Mouse (Mus musculus) cerebral cortex, adult 2 months (tissue): ENCODE measurements around the gene Tm9sf1.

Source experiments
- WGBS: fragments of 180-500 bp; shearing (Covaris S2); methylation state at CpG from one replicate; pipeline ENCODE4 v1.1.7; 2018; 5-methylcytosine and 5-hydroxymethylcytosine counted together

The Tm9sf1 gene

DNA sequence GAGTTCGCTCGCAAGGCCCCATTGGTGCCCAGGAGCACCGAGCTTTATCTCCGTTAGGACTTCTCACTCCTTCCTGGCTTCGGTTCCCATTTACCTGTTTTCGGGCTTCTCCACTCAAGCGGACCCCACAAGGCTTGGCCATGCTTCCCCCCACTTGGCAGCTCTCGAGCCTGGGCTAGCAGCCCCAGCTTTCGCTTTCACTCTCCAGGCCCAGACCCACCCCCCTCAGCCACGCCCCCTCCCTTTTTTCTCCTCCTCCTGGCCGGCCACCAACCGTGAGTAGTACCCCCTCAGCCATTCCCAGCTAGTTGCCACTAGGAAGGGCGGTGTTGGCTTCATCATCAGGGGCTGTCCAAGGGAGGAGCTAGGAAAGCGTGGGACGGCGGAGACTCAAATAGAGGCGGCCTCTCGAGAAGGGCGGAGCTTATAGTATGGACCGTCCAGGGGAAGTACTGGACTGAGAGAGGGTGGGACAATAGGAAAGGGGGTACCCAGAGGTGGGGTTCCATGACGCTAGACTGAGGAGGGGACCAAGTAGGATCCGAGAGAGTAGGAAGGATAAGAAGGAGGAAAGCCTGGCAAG lies 52.8 kb downstream of the Tm9sf1 start, which contains the start of gene Psme2:
TSS of gene Psme2 (minus strand) at position 366 of the 583 bp plus-strand sequence.
- under 1% methylated on average over 22 of the region's 22 CpGs for WGBS

DNA sequence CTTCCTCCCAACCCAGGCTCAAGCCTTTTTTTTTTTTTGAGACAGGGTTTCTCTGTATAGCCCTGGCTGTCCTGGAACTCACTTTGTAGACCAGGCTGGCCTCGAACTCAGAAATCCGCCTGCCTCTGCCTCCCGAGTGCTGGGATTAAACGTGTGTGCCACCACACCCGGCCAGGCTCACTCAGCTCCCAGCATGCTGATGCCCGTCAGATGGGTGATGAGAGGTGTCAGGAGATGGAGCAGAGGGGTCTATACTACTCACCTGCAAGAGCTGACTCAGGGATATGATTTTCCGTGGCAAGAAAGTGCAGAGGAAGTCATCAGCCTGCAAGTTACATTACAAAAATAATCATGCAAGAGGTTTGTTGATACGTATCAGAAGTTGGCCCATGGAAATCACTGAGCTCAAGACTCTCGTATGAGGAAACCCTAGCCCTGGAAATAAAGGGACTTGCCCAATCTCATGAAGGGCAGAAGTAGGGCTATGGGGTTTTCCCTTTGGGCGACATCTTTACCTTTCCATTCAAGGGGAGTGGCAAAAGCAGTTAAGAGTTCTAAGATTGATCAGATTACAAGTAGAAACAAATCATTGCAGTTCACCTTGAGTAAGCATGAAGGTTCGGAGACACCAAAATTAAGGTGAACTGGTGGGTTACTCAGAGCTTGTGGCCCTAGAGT lies 53.7 kb downstream of the Tm9sf1 start:
- WGBS, result 87% methylated on average over 11 of the region's 11 CpGs

- 90% methylated on average over 5 of the region's 5 CpGs for WGBS
Observed at GRCm38 (mm10) chr14:55589271-55589670, 54.3 kb downstream of the Tm9sf1 start.

- WGBS, result 99% methylated on average over 2 of the region's 2 CpGs
Observed at GRCm38 (mm10) chr14:55586149-55586548, 57.5 kb downstream of the Tm9sf1 start.
